Mouse (Mus musculus) gastrocnemius, postnatal 25 days (tissue): ENCODE measurements at regions not wholly inside any gene's neighbourhood (a gene's known extent, or its start where the extent isn't known, plus 50 kb on each side); places are given as distances from the start of the nearest gene placed in this dataset.

Experiments
- DNase-seq: peaks from one replicate; pipeline ENCODE4 v3.0.0; 2022

- DNase-seq: no peak
These were observed 363.8 kb upstream of the Nr5a2 start for GRCm38 (mm10) chr1:137323884-137324594.

- DNase-seq: no peak
These were observed 362.9 kb upstream of the Nr5a2 start for GRCm38 (mm10) chr1:137323035-137323680.

DNA sequence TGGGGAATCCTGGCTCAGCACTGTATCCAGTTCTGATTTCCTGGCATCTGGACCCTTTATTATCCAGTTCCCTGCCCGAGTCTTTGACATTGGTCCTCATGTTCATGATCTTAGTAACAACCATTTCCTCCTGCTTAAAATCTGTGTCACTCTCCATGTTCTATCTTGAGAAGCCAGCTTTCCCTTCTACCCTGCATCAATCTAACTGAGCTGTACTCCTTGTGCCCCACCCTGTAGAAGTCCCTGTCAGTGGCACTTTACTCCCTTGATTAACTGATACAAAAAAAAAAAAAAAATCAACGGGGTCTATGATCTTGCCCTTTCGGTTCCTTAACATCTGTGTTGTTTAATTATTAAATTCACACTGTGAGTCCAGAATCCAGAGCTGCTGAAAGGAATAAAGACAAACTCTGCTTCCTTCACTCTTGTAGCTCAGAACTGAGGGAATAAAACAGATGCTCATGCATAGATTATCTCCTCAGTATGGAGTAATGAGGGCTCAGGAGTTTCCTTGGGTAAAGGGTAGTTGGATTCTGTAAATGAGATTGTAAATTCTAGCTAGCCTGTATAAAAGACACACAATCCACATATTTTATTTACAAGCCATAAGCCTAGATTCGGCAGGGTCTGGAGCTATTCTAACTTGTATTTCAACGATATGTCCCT lies 342.6 kb upstream of the Nr5a2 start:
- DNase-seq: no peak

- DNase-seq: no peak
These were observed 337.7 kb upstream of the Nr5a2 start for GRCm38 (mm10) chr1:137297780-137298569.

DNA sequence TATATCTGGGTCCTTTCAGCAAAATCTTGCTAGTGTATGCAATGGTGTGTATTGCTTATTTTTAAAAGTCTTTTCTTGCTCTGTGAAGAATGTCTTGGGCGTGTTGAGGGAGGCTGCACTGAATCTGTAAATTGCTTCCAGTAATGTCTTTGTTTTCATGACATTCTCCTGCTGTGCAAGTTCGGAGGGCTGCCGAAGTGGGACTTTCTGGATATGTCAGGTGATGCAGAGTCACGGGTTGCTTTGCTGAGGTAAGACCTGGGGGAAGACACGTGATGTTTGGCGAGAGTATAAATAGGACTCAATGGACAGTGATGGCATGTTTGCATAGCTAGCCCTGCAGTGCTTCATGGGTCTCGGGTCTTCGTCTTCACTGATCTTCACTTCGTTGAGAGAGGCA lies 329.2 kb upstream of the Nr5a2 start:
- DNase-seq: no peak

DNA sequence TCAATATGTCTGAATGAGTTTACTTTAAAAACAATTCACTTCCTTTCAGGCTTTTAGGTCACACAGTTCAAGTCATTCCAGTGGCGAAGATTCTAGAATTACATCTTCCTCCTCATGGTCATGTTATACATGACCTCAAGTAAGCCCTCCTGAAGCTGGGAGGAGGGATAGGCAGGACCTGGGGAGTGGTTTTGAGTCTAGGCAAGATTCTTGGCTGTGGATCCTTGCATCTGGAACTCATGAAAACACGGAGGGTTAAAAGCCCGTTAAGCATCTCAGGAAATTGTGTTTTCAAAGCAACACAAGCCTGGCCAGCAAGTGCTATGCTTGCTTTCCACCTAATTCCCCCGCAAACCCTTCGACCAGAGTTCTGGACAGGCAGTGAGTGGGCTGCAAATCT lies 323.0 kb upstream of the Nr5a2 start:
- DNase-seq: no peak

DNA sequence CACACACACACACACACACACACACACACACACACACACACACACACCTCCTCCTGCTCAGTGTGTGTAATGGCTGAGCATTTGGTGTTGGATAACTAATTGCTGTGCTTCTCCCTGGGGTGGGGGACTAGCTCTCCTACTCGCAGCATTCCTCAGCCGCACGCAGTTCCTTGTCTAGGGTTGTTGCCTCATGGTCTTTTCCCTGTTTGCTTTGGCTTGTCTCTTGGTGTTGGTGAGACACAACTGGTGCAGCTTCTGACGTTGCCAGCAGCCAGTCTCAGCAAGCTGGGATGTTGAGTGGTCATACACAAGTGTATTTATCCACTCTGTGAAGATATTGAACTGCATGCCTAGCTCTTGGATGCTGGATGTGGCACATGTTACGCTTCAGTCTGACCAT lies 322.2 kb upstream of the Nr5a2 start:
- DNase-seq: no peak

- no peak for DNase-seq
These were observed 320.4 kb upstream of the Nr5a2 start for GRCm38 (mm10) chr1:137280391-137281386.

DNA sequence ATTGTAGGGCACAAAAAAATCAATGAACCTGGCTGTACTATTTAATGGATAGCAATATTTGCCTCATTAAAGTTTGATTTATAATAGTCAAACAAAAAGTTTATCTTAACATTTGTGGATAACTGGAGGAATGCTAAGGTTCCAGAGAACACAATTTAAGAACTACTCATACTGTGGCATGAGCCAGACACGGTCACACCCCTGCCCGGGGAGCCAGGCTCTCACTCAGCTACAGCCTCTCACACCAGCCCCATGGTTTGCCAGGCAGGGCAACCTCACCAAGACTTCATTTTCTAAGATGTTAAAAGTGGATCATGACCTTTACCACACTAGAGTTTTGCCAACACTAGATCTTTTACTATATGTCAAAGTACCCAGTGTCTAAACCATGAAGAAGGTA lies 319.7 kb upstream of the Nr5a2 start:
- DNase-seq: no peak

GRCm38 (mm10) chr1:137270659-137271612 lies 310.7 kb upstream of the Nr5a2 start:
- DNase-seq: no peak

GRCm38 (mm10) chr1:137262806-137263370 lies 302.6 kb upstream of the Nr5a2 start:
- DNase-seq: no peak

GRCm38 (mm10) chr1:137262121-137262525 lies 301.9 kb upstream of the Nr5a2 start:
- no peak for DNase-seq

GRCm38 (mm10) chr1:137256294-137256693 lies 296.0 kb upstream of the Nr5a2 start:
- no peak for DNase-seq

GRCm38 (mm10) chr1:137255041-137255440 lies 294.8 kb upstream of the Nr5a2 start:
- no peak for DNase-seq

DNA sequence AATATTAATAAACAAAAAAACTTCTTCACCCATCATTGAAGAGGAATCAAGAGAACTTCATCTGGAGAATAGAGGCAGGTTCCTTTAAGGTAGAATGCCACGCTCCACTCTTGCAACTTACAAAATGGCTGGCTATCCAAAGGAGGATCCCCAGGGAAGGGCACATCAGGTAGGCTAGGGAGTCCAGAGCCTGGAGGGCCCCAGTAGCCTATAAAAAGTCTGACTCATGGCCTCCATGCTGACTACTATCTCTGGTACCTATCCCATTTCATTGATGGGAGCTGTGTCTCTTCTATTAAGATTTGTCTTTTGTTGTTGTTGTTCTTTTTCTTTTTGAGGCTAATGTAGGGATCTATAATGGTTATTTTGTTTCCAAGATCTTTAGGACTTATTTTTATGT lies 294.4 kb upstream of the Nr5a2 start:
- DNase-seq: no peak

DNA sequence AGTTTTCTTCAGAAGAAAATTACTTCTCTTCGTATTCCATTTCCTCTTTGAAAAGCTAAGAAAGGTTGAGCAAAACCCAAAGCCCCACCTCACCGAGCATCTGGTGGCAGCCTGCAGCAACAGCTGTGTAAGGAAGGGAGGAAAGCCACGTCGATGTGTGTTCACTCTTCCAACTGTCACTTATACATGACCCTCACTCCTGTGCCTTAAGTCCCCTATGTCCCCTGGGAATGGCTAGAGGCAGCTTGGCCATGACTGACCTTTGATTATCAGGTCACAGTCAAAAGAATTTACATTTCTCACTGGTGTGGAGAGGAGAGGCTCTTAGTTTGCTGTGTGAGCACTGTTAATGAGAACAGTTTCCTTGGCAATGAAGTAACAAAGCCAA lies 266.8 kb upstream of the Nr5a2 start:
- no peak for DNase-seq

DNA sequence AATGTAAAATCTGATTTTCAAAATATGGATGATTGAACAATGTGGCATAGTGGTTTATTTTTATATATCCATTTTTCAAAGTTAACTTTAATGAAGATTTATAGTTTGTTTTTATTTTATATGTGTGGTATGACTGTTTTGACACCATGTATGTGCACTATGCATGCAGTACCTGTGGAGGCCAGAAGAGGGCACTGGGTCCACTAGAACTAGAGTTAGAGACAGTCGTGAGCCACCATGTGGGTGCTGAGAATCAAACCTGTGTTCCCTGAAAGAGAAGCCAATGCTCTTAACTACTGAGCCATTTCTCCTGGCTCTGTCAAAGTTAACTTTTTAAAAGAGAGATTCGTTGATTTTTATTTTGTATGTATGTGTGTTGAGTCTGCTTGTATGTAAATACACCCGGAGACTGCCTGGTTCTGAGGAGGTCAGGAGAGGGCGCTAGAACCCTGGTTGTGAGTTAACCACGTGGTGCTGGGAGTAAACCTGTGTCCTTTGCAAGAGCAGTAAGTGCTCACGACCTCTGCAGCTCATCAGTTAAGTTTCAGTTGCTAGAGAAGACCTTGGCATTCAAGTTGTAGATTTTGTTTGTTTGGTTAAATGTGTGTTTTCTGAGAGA lies 266.3 kb upstream of the Nr5a2 start:
- DNase-seq: no peak

- no peak for DNase-seq
These were observed 265.2 kb upstream of the Nr5a2 start for GRCm38 (mm10) chr1:137225418-137225817.

DNA sequence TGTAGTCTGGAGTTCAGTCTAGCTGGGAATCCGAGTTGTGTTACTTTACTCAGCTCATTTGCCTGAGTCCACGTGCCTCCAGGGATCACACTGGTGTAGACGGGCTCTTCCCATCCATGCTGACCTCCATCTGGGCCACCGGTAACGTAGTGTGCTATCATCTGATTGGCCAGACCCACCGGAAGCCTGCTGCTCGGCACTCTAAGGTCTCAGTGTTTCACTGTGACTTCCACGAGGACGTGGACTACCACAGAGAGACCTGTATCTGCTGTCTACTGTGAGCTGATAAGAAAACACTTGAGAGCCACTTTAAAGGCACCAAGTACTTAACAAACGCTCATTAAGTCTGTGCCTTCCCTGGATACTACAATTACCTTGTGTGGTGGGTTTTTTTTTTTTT lies 262.8 kb upstream of the Nr5a2 start:
- DNase-seq: no peak
